Mouse (Mus musculus) heart, postnatal 0 days (tissue): ENCODE data around the gene Ufc1. TPM values are rescaled to one million over a fixed set of nuclear protein-coding genes. Genes with fewer than 3 reads are reported as not detected.

Experiments
- ATAC-seq: fragments of 200-750 bp; cut with Nextera tagmentation; 2 replicates; pipeline ENCODE4 v1.8.0; 2017; ENCODE audit warnings: low read depth, moderate number of reproducible peaks, moderate library complexity; ENCODE audit not compliant: insufficient read depth
- DNase-seq: peaks from one replicate; pipeline ENCODE4 v3.0.0-alpha.2; 2016; ENCODE audit warnings: low spot score
- H3K27ac ChIP-seq: fragments of 300-500 bp; sonication (generic); 2 replicates; pipeline ENCODE4 v1.5.1; 2014; ENCODE audit warnings: low read depth, mild to moderate bottlenecking
- H3K27me3 ChIP-seq: fragments of 300-500 bp; sonication (generic); 2 replicates; pipeline ENCODE4 v1.6.1; 2014; ENCODE audit warnings: low read length, mixed read lengths; ENCODE audit not compliant: control insufficient read depth, insufficient read depth
- H3K36me3 ChIP-seq: fragments of 300-500 bp; sonication (generic); replicated peaks from 2 replicates; pipeline ENCODE4 v1.6.1; 2014; ENCODE audit warnings: low read length, mixed read lengths; ENCODE audit not compliant: control insufficient read depth, insufficient read depth
- H3K4me1 ChIP-seq: fragments of 300-500 bp; sonication (generic); 2 replicates; pipeline ENCODE4 v1.6.1; 2014; ENCODE audit warnings: antibody characterized with exemption; ENCODE audit not compliant: control insufficient read depth, insufficient read depth
- H3K4me2 ChIP-seq: fragments of 300-500 bp; sonication (generic); 2 replicates; pipeline ENCODE4 v1.6.1; 2014; ENCODE audit warnings: low read depth, mild to moderate bottlenecking, low read length, moderate library complexity
- H3K4me3 ChIP-seq: fragments of 300-500 bp; sonication (generic); 2 replicates; pipeline ENCODE4 v1.5.1; 2014; ENCODE audit warnings: low read depth, low read length
- H3K9ac ChIP-seq: fragments of 300-500 bp; sonication (generic); replicated peaks from 2 replicates; pipeline ENCODE4 v1.6.1; 2014; ENCODE audit warnings: low read depth, low read length, mixed read lengths
- H3K9me3 ChIP-seq: fragments of 300-500 bp; sonication (generic); replicated peaks from 2 replicates; pipeline ENCODE4 v1.6.1; 2016; ENCODE audit warnings: low read length; ENCODE audit not compliant: control insufficient read depth
- CTCF ChIP-seq: IDR thresholded peaks from 2 replicates; pipeline ENCODE4 v1.5.1; 2016; ENCODE audit warnings: antibody characterized with exemption, control low read depth, low read depth
- EP300 ChIP-seq: IDR thresholded peaks from 2 replicates; pipeline ENCODE4 v1.6.1; 2016; ENCODE audit warnings: antibody characterized with exemption, low read depth
- WGBS: fragments of 180-500 bp; shearing (Covaris S2); extraction: QIAGEN DNeasy Blood & Tissue Kit; methylation state at CpG from one replicate; pipeline ENCODE4 v1.1.7; 2014; 5-methylcytosine and 5-hydroxymethylcytosine counted together
- polyA plus RNA-seq: library from polyadenylated mRNA; unstranded; fragments of >200 nt; fragmentation: Nextera tagmentation; extraction: Ambion mirVana; gene quantifications from 2 replicates; pipeline ENCODE4 v1.2.1, GENCODE M21; 2015
- total RNA-seq: library from RNA; depleted of rRNA; stranded (reverse); fragments of >200 nt; gene quantifications from 2 replicates; pipeline ENCODE4 v1.2.3, GENCODE M21; 2014; ENCODE audit warnings: low replicate concordance

Gene Ufc1
- total and polyA plus RNA-seq, 2 experiments from 2014 or later, result 109 to 140 TPM

- Histone ChIP-seq H3K27ac (peak overlapping the region; percentile 97), H3K9ac (no peak overlapping the region), H3K4me1 (peaks cover 9% of the 10 kb centered on the region), H3K4me3 (peak overlapping the region; percentile 36), H3K27me3 (no peaks in the 10 kb centered on the region), H3K36me3 (no peaks in the 10 kb centered on the region), H3K9me3 (no peaks in the 10 kb centered on the region), H3K4me2 (peak overlapping the region; percentile 64)
- peak; percentile 93 for DNase-seq
- peak; percentile 90 for ATAC-seq
- WGBS, result 0% methylated on average over 2 of the region's 2 CpGs
- TF ChIP-seq EP300, result 0 out of 2 replicates have a peak, but pooled peaks have one; percentile 25
- no peak for TF ChIP-seq CTCF
Observed at GRCm38 (mm10) chr1:171263185-171263611, 31.6 kb downstream of the Ufc1 start.

- Histone ChIP-seq H3K4me2 (peak overlapping the region; percentile 64), H3K4me1 (peaks cover 9% of the 10 kb centered on the region), H3K27me3 (no peaks in the 10 kb centered on the region), H3K4me3 (peak overlapping the region; percentile 36), H3K36me3 (no peaks in the 10 kb centered on the region; the same call in 1 of the 2 replicates), H3K9me3 (no peaks in the 10 kb centered on the region), H3K9ac (peak overlapping the region; percentile 45), H3K27ac (peak overlapping the region; percentile 97)
- ATAC-seq, result peak; percentile 74
- DNase-seq, result peak; percentile 93
- WGBS, result 0% methylated on average over 8 of the region's 8 CpGs
- TF ChIP-seq EP300 (0 out of 2 replicates have a peak, but pooled peaks have one; percentile 20), CTCF (no peak)
Observed at GRCm38 (mm10) chr1:171262594-171263130, 32.2 kb downstream of the Ufc1 start.

DNA sequence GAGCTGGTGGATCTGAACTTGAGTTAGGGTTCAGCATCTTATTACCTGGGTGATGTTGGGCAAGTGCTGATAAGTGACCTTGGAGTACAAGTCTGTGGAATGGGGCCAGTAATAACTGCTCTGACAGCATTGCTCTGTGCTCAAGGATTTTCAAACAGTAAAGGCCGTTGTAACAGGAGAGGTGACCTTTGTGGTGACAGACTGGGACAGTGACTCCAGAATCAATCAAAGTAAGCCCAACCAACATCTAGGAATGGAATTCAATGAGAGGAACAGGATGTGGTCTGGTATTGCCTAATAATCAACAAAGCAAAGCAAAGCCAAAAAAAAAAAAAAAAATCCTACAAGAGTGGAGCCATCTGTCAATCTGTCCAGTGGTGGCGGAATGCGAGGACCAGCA lies 34.5 kb downstream of the Ufc1 start:
- no peak overlapping the region for H3K4me2 ChIP-seq
- no peak overlapping the region for H3K27ac ChIP-seq
- WGBS, result 67% methylated on average over 3 of the region's 3 CpGs

DNA sequence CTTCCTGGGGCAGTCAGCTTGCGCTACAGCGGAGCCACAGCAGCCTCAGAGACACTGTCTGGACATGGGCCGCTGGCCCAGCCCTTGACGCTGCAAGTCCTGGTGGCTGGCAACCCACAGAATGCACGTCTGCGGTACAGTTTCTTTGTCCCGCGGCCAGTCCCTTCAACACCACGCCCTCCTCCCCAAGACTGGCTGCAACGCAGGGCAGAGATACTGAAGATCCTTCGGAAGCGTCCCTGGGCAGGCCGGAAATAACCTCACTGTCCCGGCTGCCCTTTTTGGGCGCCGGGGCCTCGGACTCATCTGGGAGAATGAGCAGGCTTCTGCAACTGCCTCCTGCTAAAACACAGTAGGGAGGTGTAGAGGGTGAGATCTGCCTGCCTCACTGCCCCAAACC lies 35.9 kb downstream of the Ufc1 start:
- Histone ChIP-seq H3K9me3 (no peaks in the 10 kb centered on the region), H3K27me3 (no peaks in the 10 kb centered on the region), H3K4me2 (no peak overlapping the region), H3K36me3 (peaks cover 4% of the 10 kb centered on the region), H3K9ac (0 out of 2 replicates have a peak overlapping the region, but pooled peaks have one; percentile 10), H3K4me1 (peaks cover 9% of the 10 kb centered on the region), H3K4me3 (no peak overlapping the region), H3K27ac (no peak overlapping the region)
- no peak for DNase-seq
- 41% methylated on average over 17 of the region's 17 CpGs for WGBS
- TF ChIP-seq CTCF, result no peak
- TF ChIP-seq EP300, result no peak
- ATAC-seq, result no peak

More for the DNA sequence above, 34.5 kb downstream of the Ufc1 start:
- H3K9ac ChIP-seq, result no peak overlapping the region
- H3K4me1 ChIP-seq, result peaks cover 9% of the 10 kb centered on the region
- ATAC-seq (no peak), DNase-seq (no peak)
- H3K9me3 ChIP-seq, result no peaks in the 10 kb centered on the region
- no peak overlapping the region for H3K4me3 ChIP-seq
- H3K27me3 ChIP-seq, result no peaks in the 10 kb centered on the region
- H3K36me3 ChIP-seq, result no peaks in the 10 kb centered on the region; the same call in 1 of the 2 replicates
- TF ChIP-seq EP300 (no peak), CTCF (no peak)

- no peak overlapping the region for H3K4me2 ChIP-seq
- peaks cover 5% of the 10 kb centered on the region for H3K36me3 ChIP-seq
- no peak for ATAC-seq
Observed at GRCm38 (mm10) chr1:171257781-171258180, 37.0 kb downstream of the Ufc1 start.

More at GRCm38 (mm10) chr1:171257781-171258180, 37.0 kb downstream of the Ufc1 start:
- no peak for TF ChIP-seq CTCF
- TF ChIP-seq EP300, result no peak
- no peak overlapping the region for H3K4me3 ChIP-seq
- H3K27ac ChIP-seq, result no peak overlapping the region
- no peaks in the 10 kb centered on the region for H3K27me3 ChIP-seq
- no peak for DNase-seq
- peaks cover 9% of the 10 kb centered on the region for H3K4me1 ChIP-seq
- no peaks in the 10 kb centered on the region for H3K9me3 ChIP-seq
- WGBS, result 79% methylated on average over 9 of the region's 9 CpGs
- no peak overlapping the region for H3K9ac ChIP-seq
